Mouse (Mus musculus) olfactory bulb, adult 2 months (tissue): ENCODE data around the gene Skint9.

Experiments used
- CTCF ChIP-seq: fragments of 200-500 bp; IDR thresholded peaks from 2 replicates; pipeline ENCODE4 v1.5.1; 2012; ENCODE audit warnings: low read depth, mild to moderate bottlenecking, low read length, moderate library complexity; ENCODE audit not compliant: insufficient read depth
- POLR2A ChIP-seq: fragments of 200-500 bp; IDR thresholded peaks from 2 replicates; pipeline ENCODE4 v1.6.1; 2012; ENCODE audit warnings: mild to moderate bottlenecking, low read depth, low read length, moderate library complexity; ENCODE audit not compliant: insufficient read depth

- TF ChIP-seq CTCF (no peak), POLR2A (no peak)
These were observed 1.1 kb downstream of the Skint9 start for GRCm38 (mm10) chr4:112432685-112433084.
